Mouse (Mus musculus) ovary, postnatal 14 days (tissue): ENCODE results near the gene Uhrf1.
A peak's percentile ranks its signal among the peaks of the same experiment; 100 is the strongest.

Experiments used
- DNase-seq: peaks from one replicate; pipeline ENCODE4 v3.0.0; 2022; ENCODE audit warnings: low spot score

The Uhrf1 gene

DNA sequence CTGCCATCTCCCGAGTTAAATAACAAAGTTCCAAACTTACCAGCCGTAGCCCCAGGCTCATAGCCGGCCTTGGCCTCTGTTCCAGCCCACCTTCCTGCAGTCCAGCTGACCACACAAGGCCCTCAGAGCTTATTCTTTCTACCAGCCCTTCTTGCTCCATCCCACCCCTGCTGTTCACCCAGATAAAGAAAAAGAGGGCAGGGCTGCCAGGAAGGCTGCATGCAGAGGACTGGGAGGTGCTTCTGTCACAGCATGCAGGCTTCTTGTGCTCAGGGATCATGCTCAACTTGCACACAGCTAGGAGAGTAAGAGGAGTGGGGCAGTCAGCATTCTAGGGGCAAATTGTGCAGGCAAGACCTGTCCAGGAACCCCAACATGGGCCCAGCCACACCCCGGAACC is 45.0 kb downstream of the Uhrf1 start:
- no peak for DNase-seq

GRCm38 (mm10) chr17:56348586-56348985 is 45.5 kb downstream of the Uhrf1 start:
- DNase-seq = no peak

DNA sequence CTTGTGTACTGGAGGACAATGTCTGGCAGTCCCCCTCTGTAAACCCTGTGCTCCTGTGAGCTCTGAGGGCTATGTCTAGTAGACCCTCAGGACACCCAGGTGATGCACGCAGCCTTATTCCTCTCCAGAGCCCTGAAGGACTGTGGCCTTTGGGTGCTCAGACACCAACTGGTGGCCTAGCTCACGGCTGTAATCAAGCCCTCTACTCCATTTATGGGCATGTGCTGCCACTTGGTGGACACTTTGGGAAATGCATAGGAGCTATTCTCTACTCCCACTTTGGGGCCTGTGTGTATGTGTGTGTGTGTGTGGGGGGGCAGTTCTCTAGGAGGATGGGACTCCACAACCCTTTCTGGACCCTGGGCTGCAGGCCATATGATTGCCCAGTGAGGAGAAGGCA is 47.6 kb downstream of the Uhrf1 start:
- peak; percentile 87 for DNase-seq

DNA sequence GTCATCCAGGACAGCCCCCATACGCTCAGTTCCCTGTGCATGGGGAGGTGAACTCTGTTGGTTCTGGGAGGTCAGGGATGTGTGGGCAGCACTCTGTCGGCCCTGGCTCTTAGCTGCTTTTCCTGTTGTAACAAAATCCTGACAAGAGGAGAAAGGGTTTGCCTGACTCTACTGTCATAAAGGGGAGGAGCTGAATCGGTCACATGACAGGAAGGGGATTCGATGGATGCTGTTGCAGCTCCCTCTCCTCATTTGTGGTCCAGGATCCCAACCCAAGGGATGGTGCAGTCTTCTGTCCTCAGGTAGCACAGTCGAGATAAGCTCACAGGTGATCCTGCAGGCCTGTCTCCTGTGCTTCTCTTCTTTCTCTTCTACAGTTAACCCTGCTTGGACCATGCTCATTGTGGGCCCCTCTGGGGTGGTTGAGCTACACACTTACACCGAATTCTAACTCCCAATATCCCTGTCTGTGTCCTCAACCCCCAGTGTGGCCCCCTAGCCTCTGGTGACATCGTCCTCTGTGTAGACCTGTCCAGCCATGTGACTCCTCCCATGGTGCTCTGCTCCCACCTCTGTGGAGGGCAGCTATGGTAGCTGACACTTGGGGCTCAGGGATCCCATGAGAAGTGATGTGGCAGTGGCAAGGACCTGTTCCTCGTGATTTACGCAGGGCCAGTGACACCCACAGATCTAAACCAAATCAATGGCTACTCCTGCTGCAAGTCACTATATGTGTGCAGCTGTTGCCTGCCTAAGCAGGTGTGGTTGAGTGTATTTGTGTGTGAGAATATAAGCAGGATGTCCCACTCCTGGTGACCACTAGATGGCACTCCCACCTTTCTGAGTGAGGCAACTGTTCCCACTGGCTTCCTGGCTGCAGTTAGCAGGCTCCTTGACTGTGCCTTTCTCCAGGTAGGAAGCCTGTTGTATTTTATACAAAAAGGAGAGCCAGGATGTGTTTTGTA is 54.1 kb downstream of the Uhrf1 start:
- DNase-seq = peak; percentile 65

DNA sequence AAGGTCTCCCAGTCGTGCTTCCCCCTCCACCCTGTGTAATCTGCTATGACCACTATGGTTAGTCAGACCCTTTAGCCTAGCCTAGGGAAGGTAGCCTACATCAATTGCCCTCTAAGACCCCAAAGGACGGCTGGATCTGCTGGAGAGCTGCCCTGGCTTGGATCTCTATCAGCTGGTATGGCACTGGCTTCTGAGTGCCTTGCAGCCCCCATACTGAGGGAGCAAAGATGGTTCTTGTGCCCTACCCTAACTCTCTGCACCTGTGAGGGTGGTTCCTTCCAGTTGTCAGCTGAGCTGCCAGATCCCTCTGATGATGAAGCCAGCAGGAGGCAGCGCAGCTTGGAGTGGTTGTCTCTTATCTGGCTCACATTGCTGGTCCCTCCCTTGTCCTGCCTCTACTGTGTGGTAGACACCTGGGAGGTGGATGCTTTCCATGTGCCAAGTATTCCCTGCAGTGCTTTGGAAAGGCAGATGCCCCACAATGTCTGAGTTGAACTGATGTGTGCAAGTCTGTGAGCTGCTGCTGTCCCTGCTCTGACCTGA is 56.1 kb downstream of the Uhrf1 start:
- no peak for DNase-seq

GRCm38 (mm10) chr17:56359864-56360263 is 56.7 kb downstream of the Uhrf1 start:
- no peak for DNase-seq

GRCm38 (mm10) chr17:56360451-56360850 is 57.3 kb downstream of the Uhrf1 start:
- DNase-seq = no peak

- no peak for DNase-seq
Measured at GRCm38 (mm10) chr17:56361542-56361941, 58.4 kb downstream of the Uhrf1 start.

DNA sequence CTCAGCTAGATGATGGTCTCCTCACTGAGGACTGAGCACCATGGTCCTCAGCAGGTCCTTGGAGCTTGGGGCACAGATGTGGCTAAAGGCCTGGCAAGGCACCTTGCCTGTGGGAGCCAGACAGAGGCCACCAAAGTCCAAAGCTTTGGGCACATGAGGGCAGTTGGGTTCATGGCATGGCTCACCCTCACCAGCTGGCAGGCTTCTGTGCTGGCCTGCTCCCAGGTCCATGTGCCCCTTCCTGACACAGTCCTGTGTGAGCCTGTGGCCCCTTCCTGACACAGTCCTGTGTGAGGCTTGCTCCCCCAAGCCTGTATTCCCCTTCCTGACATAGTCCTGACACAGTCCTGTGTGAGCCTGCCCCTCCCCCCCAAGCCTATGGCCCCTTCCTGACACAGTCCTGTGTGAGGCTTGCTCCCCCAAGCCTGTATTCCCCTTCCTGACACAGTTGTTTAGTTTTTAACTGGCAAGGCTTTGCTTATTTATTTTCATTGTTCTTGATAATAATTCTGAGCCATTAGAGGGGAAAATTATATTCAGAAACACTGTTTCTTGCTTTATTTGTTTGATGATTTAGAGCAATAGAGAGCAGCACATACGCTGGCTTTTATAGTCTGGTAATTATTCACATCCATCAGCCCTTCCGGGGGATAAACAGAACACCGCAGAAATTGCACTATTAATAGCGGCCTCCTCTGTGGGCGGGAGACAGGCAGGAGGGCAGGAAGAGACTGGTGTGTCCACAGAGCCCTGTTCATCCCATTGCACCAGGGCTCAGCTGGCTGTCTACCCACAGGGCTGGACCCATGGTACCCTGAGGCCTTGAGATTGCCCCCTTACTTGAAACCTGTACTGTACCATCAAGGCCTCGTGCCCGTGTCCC is 62.9 kb downstream of the Uhrf1 start:
- no peak for DNase-seq

DNA sequence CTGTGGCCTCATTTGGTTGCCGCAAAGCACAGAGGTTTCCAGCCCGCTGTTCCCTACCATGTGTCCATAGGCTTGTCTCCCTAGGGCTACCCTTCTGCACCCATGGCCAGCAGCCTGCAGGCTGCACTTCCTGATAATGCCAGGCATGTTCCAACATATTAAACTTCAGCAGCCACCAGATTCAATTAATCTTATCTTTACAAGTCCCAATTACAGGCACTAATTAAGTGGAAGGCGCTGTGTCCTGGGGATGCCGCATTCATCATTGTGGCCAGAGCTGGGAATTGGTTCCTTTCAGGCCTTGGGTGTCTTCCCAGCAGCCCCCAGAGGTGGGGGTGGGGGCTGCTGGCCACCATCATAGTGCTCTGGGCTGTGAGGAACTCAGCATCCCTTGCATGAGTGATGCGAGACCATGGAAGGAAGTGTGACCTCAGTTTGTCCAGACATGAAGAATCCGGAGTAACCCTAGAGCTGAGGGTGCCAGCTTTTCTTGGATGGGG is 65.2 kb downstream of the Uhrf1 start:
- DNase-seq = no peak

GRCm38 (mm10) chr17:56370090-56370489 is 67.0 kb downstream of the Uhrf1 start:
- DNase-seq = no peak

- no peak for DNase-seq
Measured at GRCm38 (mm10) chr17:56371029-56371660, 68.0 kb downstream of the Uhrf1 start.

- no peak for DNase-seq
Measured at GRCm38 (mm10) chr17:56372109-56372508, 69.0 kb downstream of the Uhrf1 start.
